Mouse (Mus musculus): ENCODE results near the gene Entpd1.

DNA sequence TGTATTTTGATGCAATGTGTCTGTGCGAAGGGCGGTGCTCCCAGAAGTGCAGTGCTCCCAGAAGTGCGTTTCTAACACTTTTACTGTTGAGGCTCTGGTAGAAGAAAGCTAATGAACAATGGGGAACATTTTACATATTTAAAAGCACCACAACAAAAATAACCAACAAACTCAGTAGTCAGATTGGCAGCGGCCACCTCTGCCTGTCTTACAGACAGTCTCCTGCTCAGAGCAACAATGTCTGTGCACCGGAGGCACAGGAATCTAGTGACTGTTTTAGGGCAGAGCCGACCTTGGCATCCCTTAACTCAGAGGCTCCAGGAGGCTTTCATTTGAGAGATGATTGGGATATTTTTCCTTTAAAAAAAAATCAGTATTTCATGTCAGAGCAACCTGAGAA lies 65.9 kb downstream of the Entpd1 start:
- no peak for TF ChIP-seq CTCF (IDR thresholded peaks at IDR 0.05; ENCODE audit: borderline replicate concordance, control insufficient read depth, extremely low read depth, insufficient read depth, low read length, poor library complexity)
- TF ChIP-seq POLR2A (IDR thresholded peaks at IDR 0.05; ENCODE audit: control insufficient read depth, extremely low read depth, insufficient read depth, low read length, poor library complexity) = no peak
